ENCODE assay signal across 21 mouse cellular contexts in the genomic region with DNA sequence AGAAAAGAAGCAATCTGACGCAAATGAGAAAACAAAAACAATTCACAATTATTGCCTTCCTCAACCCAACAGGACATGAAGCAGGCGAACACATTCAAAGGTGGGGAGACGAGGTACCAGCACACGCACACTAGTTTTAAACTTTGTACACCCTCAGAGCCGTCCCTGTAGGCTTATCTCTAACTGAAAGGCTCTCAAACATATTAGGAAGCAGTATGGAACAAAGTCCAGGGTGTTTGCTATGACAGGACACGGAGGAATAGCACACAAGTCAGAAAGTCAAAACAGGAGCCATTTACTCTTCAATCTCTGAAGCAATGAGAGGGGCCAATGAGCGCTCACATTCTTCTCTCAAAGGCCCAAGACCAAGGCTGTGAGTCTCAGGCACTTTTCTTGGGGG. TPM values are rescaled to one million over a fixed set of nuclear protein-coding genes. Genes with fewer than 3 reads are reported as not detected.
A peak's percentile ranks its signal among the peaks of the same experiment; 100 is the strongest.
DNase-seq lines count a peak whose midpoint lies in the region; ATAC-seq and TF ChIP-seq lines count a peak whose summit lies in the region.
"Had no signal": no experiment of that assay in that cellular context is flagged by ENCODE, and none has a peak within 500 bp of the region (broad histone marks: within the 10 kb centered on the region; RNA-seq: fewer than 3 reads in every experiment).

No protein-coding gene starts in this region.

- H3K36me3 ChIP-seq in liver, adult 2 months (ENCODE audit: control insufficient read depth, insufficient read depth, low read length) = peaks cover 28% of the 10 kb centered on the region
- H3K36me3 ChIP-seq in midbrain, embryonic 11.5 days (ENCODE audit: control insufficient read depth, insufficient read depth, low read length) = no peaks in the 10 kb centered on the region
- H3K36me3 ChIP-seq in midbrain, embryonic 15.5 days (replicated peaks) = no peaks in the 10 kb centered on the region
- H3K36me3 ChIP-seq in intestine, embryonic 15.5 days = no peaks in the 10 kb centered on the region
- H3K36me3 ChIP-seq in liver, postnatal 0 days (replicated peaks; ENCODE audit: insufficient read depth, low read length) = 0 out of 2 replicates have a peak, but pooled peaks cover under 1% of the 10 kb centered on the region
- peaks cover under 1% of the 10 kb centered on the region; the same call in 1 of the 2 replicates for H3K36me3 ChIP-seq in forebrain, embryonic 12.5 days (replicated peaks)
- H3K36me3 ChIP-seq: embryonic facial prominence, embryonic 12.5 days; embryonic facial prominence, embryonic 15.5 days; forebrain, embryonic 15.5 days had no signal

- ATAC-seq in midbrain, embryonic 11.5 days (ENCODE audit: low FRiP score) = no peak
- no peak for ATAC-seq in midbrain, embryonic 15.5 days (replicated peaks)
- peak; percentile 73 for ATAC-seq in intestine, embryonic 15.5 days
- ATAC-seq in liver, postnatal 0 days = peak; percentile 90
- ATAC-seq in forebrain, embryonic 12.5 days (ENCODE audit: low FRiP score) = no peak
- ATAC-seq: activated CD4-positive, CD25-positive, alpha-beta regulatory T cell, adult 4 months; forebrain, embryonic 15.5 days; hindbrain, embryonic 16.5 days had no signal

- peak overlapping the region; percentile 91 for H3K27ac ChIP-seq in liver, adult 2 months (replicated peaks; ENCODE audit: insufficient read depth, low read depth, low read length)
- no peak overlapping the region for H3K27ac ChIP-seq in midbrain, embryonic 11.5 days (ENCODE audit: low read depth, low read length)
- no peak overlapping the region for H3K27ac ChIP-seq in midbrain, embryonic 15.5 days
- H3K27ac ChIP-seq in intestine, embryonic 15.5 days = peak overlapping the region; percentile 20; the same call in 1 of the 2 replicates
- H3K27ac ChIP-seq in liver, postnatal 0 days (ENCODE audit: low read depth) = peak overlapping the region; percentile 81
- H3K27ac ChIP-seq in forebrain, embryonic 12.5 days = no peak overlapping the region
- H3K27ac ChIP-seq: embryonic facial prominence, embryonic 12.5 days; embryonic facial prominence, embryonic 15.5 days; forebrain, embryonic 15.5 days; heart, embryonic 10.5 days; heart, embryonic 13.5 days; hindbrain, embryonic 12.5 days had no signal

- H3K4me2 ChIP-seq in midbrain, embryonic 11.5 days = no peak overlapping the region
- H3K4me2 ChIP-seq in midbrain, embryonic 15.5 days = no peak overlapping the region
- no peak overlapping the region for H3K4me2 ChIP-seq in intestine, embryonic 15.5 days (replicated peaks)
- H3K4me2 ChIP-seq in liver, postnatal 0 days (ENCODE audit: low read depth, low read length) = no peak overlapping the region
- no peak overlapping the region for H3K4me2 ChIP-seq in forebrain, embryonic 12.5 days
- H3K4me2 ChIP-seq: embryonic facial prominence, embryonic 12.5 days; embryonic facial prominence, embryonic 15.5 days; forebrain, embryonic 15.5 days; heart, embryonic 13.5 days; hindbrain, embryonic 12.5 days had no signal

- peak overlapping the region; percentile 8; the same call in 1 of the 2 replicates for H3K9ac ChIP-seq in liver, adult 2 months (ENCODE audit: low read depth, low read length)
- H3K9ac ChIP-seq in midbrain, embryonic 11.5 days (ENCODE audit: low read length) = no peak overlapping the region
- H3K9ac ChIP-seq in midbrain, embryonic 15.5 days = no peak overlapping the region
- no peak overlapping the region for H3K9ac ChIP-seq in intestine, embryonic 15.5 days
- no peak overlapping the region for H3K9ac ChIP-seq in liver, postnatal 0 days (replicated peaks)
- H3K9ac ChIP-seq in forebrain, embryonic 12.5 days = no peak overlapping the region
- H3K9ac ChIP-seq: embryonic facial prominence, embryonic 12.5 days; embryonic facial prominence, embryonic 15.5 days; forebrain, embryonic 15.5 days; heart, embryonic 13.5 days; hindbrain, embryonic 12.5 days had no signal

- H3K4me1 ChIP-seq in liver, adult 2 months (ENCODE audit: control insufficient read depth, insufficient read depth, low read length) = peaks cover 18% of the 10 kb centered on the region
- no peaks in the 10 kb centered on the region for H3K4me1 ChIP-seq in midbrain, embryonic 11.5 days (ENCODE audit: control insufficient read depth, insufficient read depth, low read length)
- H3K4me1 ChIP-seq in midbrain, embryonic 15.5 days = no peaks in the 10 kb centered on the region
- peaks cover 17% of the 10 kb centered on the region for H3K4me1 ChIP-seq in intestine, embryonic 15.5 days (replicated peaks)
- H3K4me1 ChIP-seq in liver, postnatal 0 days (ENCODE audit: insufficient read depth) = 0 out of 2 replicates have a peak, but pooled peaks cover 3% of the 10 kb centered on the region
- no peaks in the 10 kb centered on the region for H3K4me1 ChIP-seq in forebrain, embryonic 12.5 days
- H3K4me1 ChIP-seq: embryonic facial prominence, embryonic 12.5 days; embryonic facial prominence, embryonic 15.5 days; forebrain, embryonic 15.5 days; hindbrain, embryonic 12.5 days had no signal

- H3K4me3 ChIP-seq in liver, adult 2 months (ENCODE audit: insufficient read depth, low read depth, low read length) = no peak overlapping the region
- H3K4me3 ChIP-seq in midbrain, embryonic 11.5 days (ENCODE audit: low read depth, low read length) = no peak overlapping the region
- no peak overlapping the region for H3K4me3 ChIP-seq in midbrain, embryonic 15.5 days
- no peak overlapping the region for H3K4me3 ChIP-seq in intestine, embryonic 15.5 days (replicated peaks)
- H3K4me3 ChIP-seq in liver, postnatal 0 days (ENCODE audit: low read depth, low read length) = no peak overlapping the region
- no peak overlapping the region for H3K4me3 ChIP-seq in forebrain, embryonic 12.5 days (replicated peaks)
- H3K4me3 ChIP-seq: embryonic facial prominence, embryonic 12.5 days; embryonic facial prominence, embryonic 15.5 days; forebrain, embryonic 15.5 days; heart, embryonic 10.5 days; heart, embryonic 13.5 days; hindbrain, embryonic 12.5 days had no signal

- H3K27me3 ChIP-seq in liver, adult 2 months (ENCODE audit: control insufficient read depth, insufficient read depth, low read length) = no peaks in the 10 kb centered on the region
- H3K27me3 ChIP-seq in midbrain, embryonic 11.5 days (ENCODE audit: control insufficient read depth, insufficient read depth, low read length) = no peaks in the 10 kb centered on the region
- no peaks in the 10 kb centered on the region for H3K27me3 ChIP-seq in midbrain, embryonic 15.5 days (replicated peaks)
- no peaks in the 10 kb centered on the region for H3K27me3 ChIP-seq in intestine, embryonic 15.5 days (replicated peaks)
- H3K27me3 ChIP-seq in liver, postnatal 0 days (ENCODE audit: insufficient read depth, low read length) = no peaks in the 10 kb centered on the region
- H3K27me3 ChIP-seq in forebrain, embryonic 12.5 days = no peaks in the 10 kb centered on the region
- H3K27me3 ChIP-seq: embryonic facial prominence, embryonic 12.5 days; embryonic facial prominence, embryonic 15.5 days; forebrain, embryonic 15.5 days; heart, embryonic 13.5 days; hindbrain, embryonic 12.5 days had no signal

- H3K79me2 ChIP-seq in liver, adult 2 months (ENCODE audit: control insufficient read depth, insufficient read depth, low read length) = peaks cover 3% of the 10 kb centered on the region; the same call in 1 of the 2 replicates

- no peak for TF ChIP-seq POLR2A in liver, adult 2 months (IDR thresholded peaks at IDR 0.05; ENCODE audit: extremely low read depth, insufficient read depth, low read length)

- TF ChIP-seq CTCF in liver, adult 2 months (IDR thresholded peaks at IDR 0.05; ENCODE audit: low read depth, low read length) = no peak
- TF ChIP-seq CTCF in liver, postnatal 0 days (IDR thresholded peaks at IDR 0.05; ENCODE audit: low read depth) = no peak

- H3K9me3 ChIP-seq in midbrain, embryonic 11.5 days (ENCODE audit: control insufficient read depth, low read length) = no peaks in the 10 kb centered on the region
- H3K9me3 ChIP-seq in midbrain, embryonic 15.5 days = no peaks in the 10 kb centered on the region
- H3K9me3 ChIP-seq in intestine, embryonic 15.5 days = no peaks in the 10 kb centered on the region
- no peaks in the 10 kb centered on the region for H3K9me3 ChIP-seq in liver, postnatal 0 days (ENCODE audit: low read length)
- no peaks in the 10 kb centered on the region for H3K9me3 ChIP-seq in forebrain, embryonic 12.5 days
- H3K9me3 ChIP-seq: embryonic facial prominence, embryonic 12.5 days; embryonic facial prominence, embryonic 15.5 days; forebrain, embryonic 15.5 days; heart, embryonic 10.5 days; heart, embryonic 13.5 days; hindbrain, embryonic 12.5 days had no signal

- 23% methylated on average over 7 of the region's 7 CpGs for WGBS in liver, adult 2 months
- WGBS in midbrain, embryonic 11.5 days = 90% methylated on average over 7 of the region's 7 CpGs
- WGBS in midbrain, embryonic 15.5 days = 92% methylated on average over 7 of the region's 7 CpGs
- 60% methylated on average over 7 of the region's 7 CpGs for WGBS in intestine, embryonic 15.5 days
- 51% methylated on average over 7 of the region's 7 CpGs for WGBS in liver, postnatal 0 days (ENCODE audit: insufficient replicate concordance)
- 93% methylated on average over 7 of the region's 7 CpGs for WGBS in forebrain, embryonic 12.5 days

- peak; percentile 91 for DNase-seq in liver, adult 2 months (ENCODE audit: extremely low read depth, low read depth, low spot score)
- no peak for DNase-seq in liver
- DNase-seq in midbrain, embryonic 11.5 days (ENCODE audit: low spot score, missing footprints) = peak; percentile 12
- no peak for DNase-seq in liver, postnatal 0 days
- no peak for DNase-seq in cerebellum, adult 11-12 months
- DNase-seq: adrenal gland, adult 8-10 months; adrenal gland, postnatal 25 days; cerebellum, adult 9-11 months; heart, postnatal 14 days; heart, postnatal 4 days had no signal

- TF ChIP-seq EP300 in liver, postnatal 0 days (IDR thresholded peaks at IDR 0.05; ENCODE audit: low read depth) = no peak

RNA-seq across cellular contexts. Expression of a gene that starts 24.3 kb away (rescaled TPM):
- 145 and 165 TPM in 2 replicates for total RNA-seq in liver, adult 2 months (2014; rRNA removed)
- polyA plus RNA-seq in liver, adult 2 months (2012; rRNA removed) = 37.1 and 44.2 TPM in 2 replicates
- polyA plus RNA-seq in midbrain, embryonic 11.5 days (2014; fragmentation: Nextera tagmentation; extraction: Ambion mirVana) = 53.2 and 64.8 TPM in 2 replicates
- polyA plus RNA-seq in midbrain, embryonic 15.5 days (2015; fragmentation: Nextera tagmentation; extraction: Ambion mirVana) = 49.8 and 55.1 TPM in 2 replicates
- 72.9 and 80.5 TPM in 2 replicates for polyA plus RNA-seq in intestine, embryonic 15.5 days (2015; fragmentation: Nextera tagmentation; extraction: Ambion mirVana)
- 117 and 133 TPM in 2 replicates for polyA plus RNA-seq in liver, postnatal 0 days (2015; fragmentation: Nextera tagmentation; extraction: Ambion mirVana)
- polyA plus RNA-seq in forebrain, embryonic 12.5 days (2016; fragmentation: Nextera tagmentation; extraction: Ambion mirVana) = 54.9 and 57.5 TPM in 2 replicates
- polyA plus RNA-seq: activated CD4-positive, CD25-positive, alpha-beta regulatory T cell, adult 4 months had no signal

Comparison
In these comparisons a context has a peak if more than half of its experiments do, and no peak if none do; other contexts are left out.
1. DNase-seq: peak in liver, adult 2 months (single experiment) and midbrain, embryonic 11.5 days (single experiment); none in liver (single experiment), liver, postnatal 0 days (single experiment) and cerebellum, adult 11-12 months (single experiment).
2. H3K27ac ChIP-seq: peak in liver, adult 2 months (single experiment), intestine, embryonic 15.5 days (single experiment) and liver, postnatal 0 days (single experiment); none in midbrain, embryonic 11.5 days (single experiment), midbrain, embryonic 15.5 days (single experiment) and forebrain, embryonic 12.5 days (single experiment).
3. ATAC-seq: peak in intestine, embryonic 15.5 days (single experiment) and liver, postnatal 0 days (single experiment); none in midbrain, embryonic 11.5 days (single experiment), midbrain, embryonic 15.5 days (single experiment) and forebrain, embryonic 12.5 days (single experiment).